Mouse (Mus musculus): ENCODE data around the gene Map2k3.

Map2k3 gene

DNA sequence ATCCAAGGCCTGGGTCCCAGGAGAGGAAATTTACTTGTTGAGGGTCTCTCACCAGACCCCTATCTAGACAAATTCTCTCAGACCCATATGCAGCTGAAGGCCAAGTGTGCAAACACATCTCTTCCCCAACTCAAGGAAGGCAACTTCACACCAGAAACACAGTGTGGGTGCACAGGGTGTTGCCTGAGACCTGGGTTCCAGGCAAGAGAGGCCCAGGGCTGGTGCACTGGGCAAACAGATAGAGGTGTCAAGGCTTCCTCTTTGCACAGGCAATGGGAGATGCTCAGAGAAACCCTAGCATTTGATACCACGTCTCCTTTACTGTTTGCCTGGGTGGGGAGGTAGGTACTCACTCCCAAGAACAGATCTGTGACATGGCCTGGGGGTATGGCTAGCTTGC is 6.9 kb upstream of the Map2k3 start:
- no peak for DNase-seq (ENCODE audit: low spot score in 2 of 2)

DNA sequence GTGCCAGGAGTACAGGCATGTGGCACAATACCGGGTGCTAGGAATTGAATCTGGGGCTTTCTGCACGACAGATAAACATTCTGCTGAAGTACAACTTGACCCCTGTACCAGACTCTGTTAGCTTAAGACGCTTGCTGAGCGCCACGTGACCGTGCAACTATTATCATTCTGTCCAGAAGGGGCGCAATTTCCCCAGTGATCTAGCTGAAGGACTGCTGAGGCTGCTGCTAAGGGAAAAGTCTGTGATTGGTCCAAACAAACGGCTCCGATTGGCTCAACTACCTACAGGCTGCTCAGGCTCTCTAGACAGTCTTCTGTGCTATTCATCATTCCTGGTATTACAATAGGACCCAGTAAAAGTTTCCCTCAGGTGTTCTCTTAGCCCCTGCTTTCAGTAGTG is 4.6 kb upstream of the Map2k3 start:
- DNase-seq (ENCODE audit: low spot score in 2 of 2) = peak; percentile 73 to 85

DNA sequence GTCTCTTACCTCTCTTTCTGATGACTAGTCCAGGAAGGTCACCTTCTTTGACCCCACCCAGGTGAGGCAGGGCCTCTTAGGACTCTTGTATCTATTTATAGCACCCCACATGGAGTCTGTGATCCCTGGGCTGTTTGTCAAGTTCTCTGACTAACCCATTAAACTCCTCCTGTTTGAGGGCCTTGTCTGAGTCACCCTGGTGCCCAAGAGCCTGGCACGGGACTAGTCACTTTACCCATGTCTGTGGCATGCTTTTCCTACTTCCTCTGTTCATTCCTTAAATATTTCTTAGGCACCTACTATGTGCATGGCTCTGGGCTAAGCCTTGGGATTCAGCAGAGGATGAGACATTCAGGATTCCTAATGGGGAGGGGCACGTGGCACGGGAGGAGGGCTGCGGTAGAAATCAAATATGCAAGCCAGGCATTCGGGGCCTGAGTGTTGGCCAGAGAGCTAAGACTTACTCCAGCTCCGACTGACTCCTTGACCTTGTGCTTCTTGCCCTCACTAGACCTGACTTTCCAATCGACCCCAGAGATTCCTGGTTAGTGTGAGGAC is 1.0 kb upstream of the Map2k3 start:
- no peak for DNase-seq (ENCODE audit: low spot score in 2 of 2)

DNA sequence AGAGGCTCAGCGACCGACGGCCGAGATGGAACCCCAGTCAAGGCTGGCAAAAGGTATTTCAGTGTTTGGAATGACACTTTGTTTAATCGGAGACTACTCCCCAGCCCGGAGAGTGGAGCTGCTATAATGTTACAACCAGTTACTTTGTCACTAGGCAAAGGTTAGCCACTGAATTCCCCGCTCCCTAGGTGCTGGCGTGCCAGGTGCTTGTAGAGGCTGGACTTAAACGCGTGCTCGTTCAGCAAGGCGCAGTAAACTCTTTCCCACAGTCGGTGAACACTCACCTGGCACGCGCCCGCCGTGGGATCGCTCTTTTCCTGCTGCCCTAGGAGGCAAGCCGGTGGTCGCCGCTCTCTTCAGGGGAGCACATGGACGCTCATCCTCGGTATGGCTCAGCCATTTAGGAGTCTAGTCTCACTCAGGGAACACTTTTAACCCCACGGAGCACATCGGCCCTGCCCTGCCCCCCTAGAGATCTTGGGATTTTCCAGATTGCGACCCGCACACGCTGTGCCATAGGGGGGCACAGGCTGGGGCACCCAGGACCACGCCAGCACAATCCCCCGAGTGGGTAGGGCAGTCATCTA is 458 bp upstream of the Map2k3 start:
- DNase-seq (ENCODE audit: low spot score in 2 of 2) = no peak

DNA sequence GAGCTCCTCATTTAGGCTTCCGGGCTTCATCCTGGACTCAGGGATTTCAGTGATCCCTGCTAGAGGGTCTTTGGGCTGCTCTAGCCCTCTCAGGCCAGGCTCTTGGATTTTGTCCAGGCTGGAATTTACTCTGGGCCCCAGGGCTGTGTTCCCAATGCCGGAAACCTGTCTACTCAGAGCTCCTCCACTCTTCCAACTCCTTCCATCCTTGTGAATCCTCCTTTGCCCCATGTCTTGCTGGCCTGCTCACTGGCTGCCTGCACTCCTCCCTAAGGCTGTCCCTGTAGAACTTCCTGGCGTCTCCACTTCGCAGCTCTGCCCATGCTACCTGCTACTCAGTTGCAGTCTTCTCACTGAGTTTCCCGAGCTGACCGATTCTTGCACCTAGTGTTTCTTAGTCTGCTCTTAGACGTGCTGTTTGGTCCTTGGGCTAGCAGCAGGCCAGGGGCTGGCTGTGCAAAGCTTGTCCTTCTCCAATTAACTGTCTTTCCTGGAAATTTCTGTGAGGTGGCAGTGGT is 729 bp downstream of the Map2k3 start:
- no peak for DNase-seq (ENCODE audit: low spot score in 2 of 2)

DNA sequence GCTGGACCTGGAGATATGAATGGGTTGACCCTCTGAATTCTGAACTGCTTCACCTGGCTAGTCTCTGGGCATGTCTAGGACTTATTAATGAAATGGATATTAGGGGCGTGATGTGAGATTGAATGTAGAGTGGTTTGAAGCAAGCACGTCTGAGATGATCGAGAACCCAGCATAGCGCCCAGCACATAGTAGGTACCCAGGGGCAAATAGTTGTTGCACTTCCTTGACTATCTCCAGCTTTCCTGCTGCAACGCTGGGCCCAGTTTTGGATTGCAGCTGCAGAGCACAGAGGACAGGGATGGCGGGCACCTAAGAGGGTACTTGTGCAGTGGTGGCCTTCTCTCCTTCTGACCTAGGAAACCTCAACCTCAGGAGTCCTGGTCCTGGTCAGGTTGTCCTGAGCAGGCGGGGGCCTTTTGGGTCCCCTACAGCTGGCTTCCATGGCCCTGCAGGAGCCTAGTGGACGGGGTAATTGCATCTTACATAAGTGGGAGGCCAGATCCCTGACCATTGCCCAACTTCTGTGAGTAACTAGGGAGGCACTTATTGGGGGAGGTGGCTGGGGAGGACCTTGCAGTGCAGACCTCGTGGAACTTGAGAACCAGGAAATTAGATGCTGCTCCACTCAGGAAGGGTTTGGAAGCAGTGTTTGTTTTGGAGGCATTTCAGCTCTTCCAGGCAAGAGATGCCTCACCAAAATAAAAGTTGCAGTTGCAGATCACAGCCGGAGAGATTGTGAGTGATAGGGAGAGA is 1.5 kb downstream of the Map2k3 start:
- DNase-seq (ENCODE audit: low spot score in 2 of 2) = no peak

DNA sequence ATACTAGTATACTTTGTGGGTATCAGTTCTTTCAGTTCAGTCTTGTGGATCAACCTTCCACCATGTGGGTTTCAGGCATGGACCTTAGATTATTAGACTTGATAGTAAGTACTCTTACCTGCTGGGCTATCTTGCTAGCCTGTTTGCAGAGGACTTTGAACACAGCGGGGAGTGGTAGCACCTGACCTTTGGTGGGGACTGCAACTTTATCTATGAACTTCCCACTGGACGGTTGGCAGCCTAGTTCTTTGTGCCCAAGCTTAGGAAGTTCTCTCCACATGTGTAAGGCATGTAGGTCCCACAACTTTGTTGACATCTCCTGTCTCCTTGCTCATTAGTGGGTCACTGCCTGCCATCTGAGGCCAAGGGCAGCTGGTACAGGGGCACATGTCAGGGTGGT is 3.0 kb downstream of the Map2k3 start:
- DNase-seq (ENCODE audit: low spot score in 2 of 2) = no peak

DNA sequence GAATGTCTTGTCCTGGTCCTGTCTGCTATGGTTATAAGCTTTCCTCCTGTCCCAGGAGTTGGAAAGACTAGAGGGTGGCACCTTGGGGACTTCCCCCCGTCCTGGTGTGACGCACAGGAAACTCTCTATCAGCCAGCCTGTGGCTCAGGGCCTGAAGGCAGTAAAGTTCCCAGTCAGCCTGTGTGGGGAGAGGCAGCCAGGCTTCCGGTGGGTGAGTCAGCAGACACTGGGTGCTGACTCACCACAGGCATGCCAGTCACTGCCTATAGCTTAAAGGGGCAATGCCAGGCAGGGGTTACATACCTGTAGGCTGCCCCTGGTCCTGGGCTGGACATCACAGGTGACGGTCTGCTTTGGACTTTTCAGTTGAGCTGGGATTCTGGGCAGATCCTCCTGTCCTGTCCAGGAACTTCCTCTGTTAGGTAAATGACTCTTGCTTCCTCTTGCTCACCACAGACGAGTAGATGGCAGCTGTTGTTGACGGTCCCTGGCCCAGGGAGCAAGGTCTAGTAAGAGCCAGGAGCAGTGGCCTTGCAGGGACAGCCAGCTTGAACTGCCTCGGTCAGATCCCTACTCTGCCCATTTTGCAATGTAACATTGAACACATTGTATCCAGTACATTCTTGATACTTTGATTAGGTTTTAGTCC is 3.6 kb downstream of the Map2k3 start:
- peak in 1 of 2 experiments; percentile 25 for DNase-seq (ENCODE audit: low spot score in 2 of 2)

DNA sequence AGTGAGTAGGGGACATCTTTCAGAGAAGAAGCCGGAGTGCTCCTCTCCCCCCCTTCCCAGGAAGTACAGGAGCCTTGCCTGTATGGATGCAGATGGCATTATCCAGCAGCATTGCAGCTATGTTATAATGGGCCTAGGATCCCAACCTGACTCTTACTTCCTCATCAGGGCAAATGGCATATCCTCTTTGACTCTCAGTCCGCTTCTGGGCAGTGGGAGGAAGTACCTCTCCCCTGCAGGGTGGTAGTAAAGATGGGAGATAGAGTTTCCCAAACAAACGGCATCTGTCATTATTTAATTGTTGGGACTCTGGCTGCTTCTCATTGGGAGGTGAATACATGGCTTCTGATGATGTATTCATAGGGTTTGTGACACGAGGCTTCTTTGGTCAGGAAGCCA is 4.1 kb downstream of the Map2k3 start:
- DNase-seq (ENCODE audit: low spot score in 2 of 2) = no peak

DNA sequence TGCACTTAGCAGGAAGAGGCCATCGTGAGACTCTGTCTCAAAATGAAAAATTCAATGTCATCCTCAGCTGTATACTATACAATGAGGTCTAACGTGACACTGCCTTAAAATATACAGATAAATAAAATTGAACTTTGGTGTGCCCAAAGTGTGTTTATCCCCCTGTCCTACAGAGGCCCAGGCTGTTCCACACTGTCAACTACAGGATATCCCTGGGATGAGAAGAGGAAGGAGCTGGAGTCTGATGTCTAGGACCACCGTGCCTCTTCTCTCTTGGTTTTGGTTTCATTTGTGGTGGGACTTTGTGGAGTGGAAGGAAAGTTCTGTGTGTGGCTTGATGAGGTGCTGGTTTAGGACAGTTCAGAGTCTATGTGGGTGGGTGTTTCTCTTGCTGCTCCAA is 5.8 kb downstream of the Map2k3 start:
- DNase-seq (ENCODE audit: low spot score in 2 of 2) = no peak

DNA sequence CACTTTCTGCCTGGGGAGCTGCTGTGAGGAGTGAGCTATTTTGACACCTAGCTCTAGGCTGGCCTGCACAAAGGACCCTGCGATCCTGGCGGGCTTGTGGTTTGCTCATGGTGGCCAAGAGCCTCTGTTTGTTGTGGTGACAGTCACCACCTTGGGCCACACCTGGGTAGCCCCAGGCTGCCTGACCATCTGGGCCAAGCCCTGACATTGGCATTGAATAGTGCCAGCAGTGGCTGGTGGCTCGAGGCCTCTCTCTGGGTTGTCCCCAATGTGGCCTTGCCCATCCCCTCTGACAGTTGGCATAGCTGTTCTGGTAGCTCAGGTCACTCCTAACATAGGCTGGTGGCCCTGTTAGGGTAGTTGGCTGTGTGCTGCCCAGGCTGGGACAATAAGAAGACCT is 7.7 kb downstream of the Map2k3 start:
- DNase-seq (ENCODE audit: low spot score in 2 of 2) = no peak

DNA sequence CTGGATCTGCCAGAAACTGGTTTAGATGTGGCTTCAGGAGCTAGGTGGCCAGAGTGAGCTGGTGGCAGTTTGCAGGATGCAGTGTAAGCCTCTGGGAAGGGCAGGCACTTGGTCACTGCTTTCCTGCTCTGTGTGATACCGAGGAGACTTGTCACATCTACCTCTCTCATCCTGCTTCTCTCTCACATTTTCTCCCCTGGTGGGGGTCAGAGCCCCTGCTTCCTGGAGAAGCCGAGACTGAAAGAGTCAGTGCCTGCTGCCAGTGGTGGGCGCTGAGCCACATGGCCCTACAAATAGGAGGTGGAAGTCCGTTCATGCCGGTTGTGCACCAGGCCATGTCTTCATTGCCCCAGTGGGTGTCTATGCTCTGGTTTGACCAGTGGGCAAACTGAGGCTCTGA is 8.7 kb downstream of the Map2k3 start:
- DNase-seq (ENCODE audit: low spot score in 2 of 2) = no peak

DNA sequence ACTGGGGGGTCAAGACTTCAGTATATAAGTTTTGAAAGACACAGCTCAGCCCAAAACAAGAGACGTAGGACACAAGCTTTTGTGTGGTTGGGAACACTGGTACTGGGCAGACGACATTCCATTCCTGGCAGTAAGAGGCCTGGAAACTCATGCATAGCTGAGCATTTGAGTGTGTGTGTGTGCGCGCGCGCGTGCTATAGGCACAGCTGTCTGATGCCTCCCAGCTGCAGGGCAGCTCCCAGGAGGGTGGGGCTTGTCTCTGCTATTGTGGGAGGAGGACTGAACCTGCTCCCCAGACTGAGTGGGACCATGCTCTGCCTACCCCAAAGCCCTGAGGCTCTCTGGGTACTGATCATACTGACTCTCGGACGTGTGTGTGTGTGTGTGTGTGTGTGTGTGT is 9.5 kb downstream of the Map2k3 start:
- no peak for DNase-seq (ENCODE audit: low spot score in 2 of 2)

DNA sequence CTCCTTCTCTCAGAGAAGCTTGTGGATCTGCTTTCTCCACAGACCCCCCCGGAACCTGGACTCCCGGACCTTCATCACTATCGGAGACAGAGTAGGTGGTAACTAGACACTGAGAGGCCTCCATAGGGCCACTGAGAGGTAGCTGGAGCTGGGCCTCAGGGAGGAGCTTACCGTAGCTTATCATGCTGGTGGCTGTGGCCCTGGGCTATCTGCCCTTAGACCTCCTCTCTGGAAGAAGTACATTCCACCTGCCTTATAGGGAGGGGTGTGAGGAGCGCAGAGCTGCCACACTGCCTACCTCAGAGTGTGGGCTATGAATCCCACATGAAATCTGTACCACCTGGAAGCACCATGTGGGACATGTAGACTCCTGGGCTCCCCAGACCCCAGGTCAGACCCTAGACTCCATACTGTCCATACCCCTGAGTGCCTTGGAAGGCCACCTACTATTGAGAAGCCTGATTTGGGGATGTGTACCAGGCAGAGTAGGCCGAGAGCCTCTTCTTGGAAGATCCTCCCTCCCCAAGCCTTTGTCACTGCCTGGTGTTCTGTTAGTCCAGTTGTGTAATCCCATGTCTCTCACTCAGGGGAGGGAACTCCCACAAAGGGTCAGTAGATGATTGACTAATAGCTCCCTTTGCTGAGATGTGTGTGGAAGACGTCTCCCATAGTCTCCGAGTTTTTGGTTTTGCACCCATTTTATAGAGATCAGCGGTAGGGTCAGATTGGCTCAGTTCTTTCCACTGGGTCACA is 10.6 kb downstream of the Map2k3 start:
- DNase-seq (ENCODE audit: low spot score in 2 of 2) = no peak

DNA sequence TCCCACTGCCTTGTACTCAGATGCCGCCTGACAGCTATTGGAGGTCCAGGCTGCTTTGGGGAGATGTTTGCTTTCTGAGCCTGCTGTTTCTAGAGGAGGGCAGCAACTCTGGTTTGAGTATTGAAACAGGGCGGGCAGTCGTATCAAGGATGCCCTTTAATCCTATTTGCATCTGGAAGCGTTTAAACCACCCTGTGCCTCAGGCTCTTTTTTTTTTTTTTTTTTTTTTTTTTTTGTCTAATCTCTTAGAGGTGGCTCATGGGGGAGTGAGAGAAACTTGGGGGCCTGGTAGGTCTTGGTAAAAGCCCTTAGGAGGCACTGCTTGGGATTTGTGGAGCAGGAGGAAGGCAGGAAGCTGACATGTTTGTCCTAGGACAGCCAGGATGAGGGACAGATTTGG is 13.2 kb downstream of the Map2k3 start:
- DNase-seq (ENCODE audit: low spot score in 2 of 2) = no peak

DNA sequence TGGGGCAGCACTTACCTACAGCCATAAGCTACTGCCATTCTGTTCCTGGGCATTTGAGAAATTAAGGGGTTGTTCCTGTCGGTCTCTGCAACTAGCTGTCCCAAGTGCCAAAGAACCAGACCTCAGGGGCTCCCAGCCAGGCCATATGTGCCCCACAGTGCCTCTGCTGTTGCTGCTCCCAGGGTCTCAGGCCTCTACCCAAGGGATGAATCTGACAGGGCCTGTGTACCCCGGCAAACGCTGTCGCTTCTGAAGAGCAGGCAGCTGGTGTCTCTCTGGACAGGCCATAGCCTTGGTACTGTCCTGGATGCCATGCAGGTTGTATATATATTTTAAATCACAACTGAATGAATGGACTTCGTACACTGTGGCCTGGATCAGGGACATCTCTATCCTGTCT is 20.1 kb downstream of the Map2k3 start:
- no peak for DNase-seq (ENCODE audit: low spot score in 2 of 2)

DNA sequence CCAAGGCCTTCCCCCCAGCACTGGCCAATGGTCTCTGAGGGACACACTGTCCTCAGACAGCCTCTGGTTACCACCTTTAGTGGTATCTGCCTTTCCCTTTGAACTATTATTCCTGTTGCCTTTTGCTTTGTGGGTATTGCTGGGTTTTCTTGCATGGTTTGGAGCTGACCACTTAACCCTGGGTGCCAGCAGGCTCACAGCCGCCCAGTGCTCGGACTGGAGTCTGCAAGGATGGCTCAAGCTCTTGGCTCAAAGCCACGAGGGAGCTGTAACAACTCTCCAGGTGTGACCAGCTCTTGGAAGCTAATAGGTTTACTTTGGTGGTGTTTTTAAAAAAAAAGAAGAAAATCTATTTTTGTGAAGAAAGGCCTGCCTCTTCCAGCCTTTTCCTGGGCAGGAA is 20.5 kb downstream of the Map2k3 start:
- no peak for DNase-seq (ENCODE audit: low spot score in 2 of 2)

DNA sequence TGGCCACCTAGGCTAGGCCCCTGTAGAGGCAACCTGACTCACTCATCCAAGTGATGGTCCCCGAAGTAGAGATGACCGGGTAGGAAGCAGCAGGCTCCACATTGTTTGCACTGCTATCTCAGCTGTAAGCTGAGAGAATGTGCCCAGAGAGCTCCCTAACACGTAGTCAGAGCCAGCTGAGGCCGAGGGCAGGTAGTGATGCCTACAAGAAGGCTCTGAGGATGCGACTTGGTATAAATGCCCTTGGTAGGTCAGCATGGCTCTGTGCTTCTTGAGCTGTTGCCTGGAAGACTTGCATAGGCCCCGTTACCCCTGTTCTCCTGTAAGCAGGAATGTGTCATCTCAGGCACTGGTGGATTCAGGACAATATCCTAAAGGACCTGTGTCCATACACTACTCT is 21.2 kb downstream of the Map2k3 start:
- DNase-seq (ENCODE audit: low spot score in 2 of 2) = no peak

DNA sequence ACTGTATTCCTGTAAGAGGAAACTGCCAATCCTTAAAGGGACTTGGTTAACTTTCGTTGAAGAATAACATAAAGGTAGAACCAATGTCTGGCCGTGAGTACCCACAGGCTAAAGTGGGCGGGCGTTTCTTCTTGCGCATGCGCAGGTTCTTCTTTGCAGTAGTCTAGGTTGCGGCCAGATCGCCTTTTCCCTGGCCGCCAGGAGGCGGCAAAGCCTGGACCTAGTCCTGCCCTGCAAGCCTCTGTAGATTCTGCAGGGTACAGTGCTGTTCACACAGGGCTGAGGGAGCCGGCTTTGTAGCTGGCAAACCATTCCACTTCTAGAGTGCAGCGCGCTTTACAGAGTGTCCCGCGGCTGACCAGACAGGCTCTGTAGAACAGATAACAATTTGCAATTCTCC is 22.0 kb downstream of the Map2k3 start:
- DNase-seq (ENCODE audit: low spot score in 2 of 2) = peak; percentile 74 to 85

DNA sequence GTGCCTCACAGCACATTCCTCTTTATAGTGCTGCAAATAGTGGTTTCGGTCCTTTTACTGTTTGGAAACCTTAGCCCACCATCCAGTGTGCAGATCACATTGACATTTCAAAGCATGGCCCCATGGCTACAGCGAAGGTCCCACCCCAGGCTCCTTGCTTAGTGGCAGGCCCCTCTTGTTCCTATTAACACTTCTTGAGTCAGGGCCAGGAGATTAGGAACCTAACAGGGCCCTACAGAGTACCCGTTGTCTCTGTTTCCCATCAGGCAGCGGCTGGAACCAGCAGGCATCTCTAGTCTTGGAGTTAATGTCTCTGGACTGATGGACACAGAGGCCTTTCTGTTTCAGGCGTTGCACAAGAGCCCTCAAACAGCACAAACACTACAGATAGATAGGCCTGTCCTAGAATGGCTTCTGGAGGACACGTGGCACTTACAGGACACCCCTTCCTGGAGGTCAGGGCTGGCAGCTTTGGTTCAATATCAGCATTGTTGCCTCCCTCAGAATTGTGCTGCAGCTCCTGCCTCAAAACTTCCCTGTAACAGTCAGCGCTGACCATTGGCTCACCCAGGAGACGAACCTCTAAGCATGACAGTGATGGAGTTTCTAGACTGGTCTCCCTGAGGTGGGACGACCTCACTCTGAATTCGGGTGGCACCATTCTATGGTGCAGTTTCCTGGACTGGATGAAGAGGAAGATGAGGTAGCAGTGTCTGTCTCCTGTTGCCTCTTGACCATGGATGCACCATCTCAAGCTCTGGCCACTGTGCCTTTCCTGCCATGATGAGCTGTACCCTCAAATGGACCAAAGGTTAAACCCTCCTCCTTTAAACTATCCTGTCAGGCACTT is 22.6 kb downstream of the Map2k3 start:
- no peak for DNase-seq (ENCODE audit: low spot score in 2 of 2)
